Mouse (Mus musculus): ENCODE data around the gene Wdr18.
A peak's percentile ranks its signal among the peaks of the same experiment; 100 is the strongest.

Gene Wdr18

DNA sequence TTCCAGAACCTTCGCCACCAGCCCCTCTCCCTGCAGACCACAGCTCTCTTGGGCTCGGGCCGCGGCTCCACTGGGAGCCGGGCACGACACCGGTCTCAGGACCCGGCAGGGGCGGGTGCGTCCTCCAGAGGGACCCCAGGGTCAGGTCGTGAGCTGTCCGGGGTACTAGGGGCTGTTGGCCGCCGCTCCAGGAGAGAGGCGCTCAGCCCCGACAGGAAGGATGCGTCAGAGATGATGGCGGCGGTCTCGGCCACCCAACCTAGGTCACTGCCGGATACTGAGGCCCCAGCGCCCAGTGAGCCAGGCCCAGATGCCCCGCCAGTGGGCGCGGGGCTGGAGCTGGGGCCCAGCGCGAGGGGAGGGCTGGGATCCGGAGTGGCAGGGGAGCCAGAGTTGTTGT lies 17.4 kb downstream of the Wdr18 start:
- no peak for DNase-seq (ENCODE audit: low read depth)

DNA sequence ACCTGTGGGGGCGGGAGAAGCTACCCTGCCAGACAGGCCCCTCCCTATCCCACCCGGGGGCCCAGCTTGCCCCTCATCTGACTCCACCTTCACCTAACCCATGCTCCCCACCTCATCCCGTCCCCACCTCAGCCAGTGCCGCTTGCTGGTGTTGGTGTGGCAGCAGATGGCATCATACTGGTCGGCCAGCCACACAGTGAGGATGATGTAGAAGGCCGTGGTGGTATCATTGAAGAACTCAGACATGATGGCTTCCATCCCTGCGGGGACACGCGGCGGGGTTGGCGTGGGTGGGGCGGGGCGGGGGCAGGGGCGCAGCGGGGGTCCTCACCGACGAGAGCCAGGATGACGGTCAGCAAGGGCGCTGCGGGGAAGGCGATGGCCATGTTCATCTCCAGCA lies 18.1 kb downstream of the Wdr18 start:
- no peak for DNase-seq (ENCODE audit: low read depth)

DNA sequence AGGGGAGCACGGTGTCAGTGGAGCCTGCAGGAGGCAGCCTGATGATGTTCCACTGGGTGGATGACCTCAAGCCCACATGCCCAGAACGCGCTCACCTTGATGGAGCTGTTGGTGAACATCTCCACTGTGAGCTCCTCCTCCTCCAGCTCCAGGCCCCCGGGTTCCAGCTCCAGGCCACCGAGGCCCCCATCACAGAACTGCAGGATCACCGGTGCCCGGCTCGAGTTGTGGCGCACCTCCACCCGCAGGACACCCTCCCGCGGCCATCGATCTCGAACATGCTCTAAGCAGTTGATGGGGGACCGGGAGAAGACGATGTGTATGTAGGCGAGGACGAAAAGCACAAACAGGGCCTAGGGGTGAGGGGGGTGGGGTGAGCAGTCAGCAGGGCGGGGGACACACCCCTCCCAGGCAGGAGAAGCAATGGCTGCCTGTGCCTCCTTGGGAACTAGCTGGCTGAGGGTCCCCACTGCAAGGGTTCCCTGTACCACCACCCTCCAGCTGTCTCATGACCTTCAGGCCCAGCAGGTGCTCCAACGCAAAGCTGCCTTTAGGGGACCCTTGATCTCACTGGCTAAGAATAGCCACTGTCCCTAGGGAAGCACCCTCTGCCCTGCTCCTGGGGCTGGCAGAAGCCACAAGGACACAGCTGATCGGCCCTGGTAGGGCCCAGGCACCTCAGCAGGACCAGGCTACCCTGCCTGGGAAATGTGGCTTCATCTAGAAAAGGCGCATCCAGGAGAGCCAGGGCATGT lies 19.6 kb downstream of the Wdr18 start:
- no peak for DNase-seq (ENCODE audit: low read depth)

DNA sequence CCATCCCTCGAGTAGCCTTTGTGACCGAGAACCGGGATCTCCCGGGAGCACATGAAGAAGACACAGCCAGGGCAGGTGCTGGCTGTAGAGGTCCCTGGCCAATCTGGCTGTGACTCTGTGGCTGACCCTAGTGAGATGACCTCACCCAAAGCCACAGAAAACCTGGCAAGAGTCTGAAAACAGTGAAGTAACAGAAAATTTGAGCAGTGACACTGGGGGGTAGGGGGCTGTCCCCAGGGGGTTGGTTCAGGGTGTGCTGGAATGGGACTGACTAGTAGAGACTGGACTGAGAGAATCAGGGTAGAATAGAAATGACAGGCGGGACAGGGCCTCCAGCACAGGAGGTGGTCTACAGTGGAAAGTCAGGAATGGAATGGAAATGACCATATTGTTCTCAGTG lies 23.3 kb downstream of the Wdr18 start:
- no peak for DNase-seq (ENCODE audit: low read depth)

DNA sequence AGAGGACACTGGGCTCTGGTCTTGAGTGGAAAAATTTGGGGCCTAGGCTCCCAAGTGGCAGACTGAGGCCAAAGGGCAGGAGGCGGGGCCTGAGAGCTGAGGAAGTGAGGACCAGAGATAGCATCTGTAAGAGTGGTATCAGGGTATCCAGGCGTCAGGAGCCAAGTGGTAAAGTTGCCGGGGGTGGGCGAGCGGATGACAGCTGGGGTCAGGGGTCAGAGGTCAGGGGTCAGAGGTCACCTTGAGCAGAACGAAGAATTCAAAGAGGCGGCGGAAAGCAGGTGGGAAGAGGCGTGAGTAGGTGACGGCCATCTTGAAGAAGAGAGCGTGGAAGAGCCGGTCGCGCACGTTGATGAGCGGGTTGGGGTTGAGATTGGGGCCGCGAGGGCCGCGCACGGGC lies 23.7 kb downstream of the Wdr18 start:
- peak; percentile 66 for DNase-seq (ENCODE audit: low read depth)

DNA sequence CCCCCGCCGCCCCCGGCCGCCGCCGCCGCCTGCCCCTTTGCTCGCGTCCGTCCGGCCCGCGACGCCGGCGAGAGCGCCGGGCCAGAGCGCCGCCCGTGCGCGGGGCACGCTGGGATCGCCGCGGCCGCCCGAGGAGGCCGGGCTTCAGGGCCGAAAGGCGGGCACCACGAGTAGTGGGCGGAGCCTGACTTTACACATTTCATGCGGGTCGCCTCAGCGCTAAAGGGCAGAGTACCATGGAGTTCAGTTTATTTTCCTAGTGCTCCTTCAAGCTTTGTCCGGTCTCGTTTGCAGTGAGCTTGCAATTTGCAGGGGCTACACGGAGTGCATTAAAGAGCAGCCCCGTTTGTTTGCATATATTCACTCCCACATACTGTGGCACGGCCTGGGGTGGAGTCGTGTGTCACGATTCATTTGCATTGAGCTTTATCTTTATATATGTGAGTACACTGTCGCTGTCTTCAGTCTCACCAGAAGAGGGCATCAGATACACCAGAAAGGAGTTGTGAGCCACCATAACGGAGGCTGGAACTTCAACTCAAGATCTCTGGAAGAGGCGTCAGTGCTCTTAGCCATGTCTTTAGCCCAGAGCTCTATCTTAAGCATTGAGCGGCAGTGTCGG lies 24.4 kb downstream of the Wdr18 start, which contains the start of gene Tmem259:
TSS of gene Tmem259 (minus strand) at position 136 of the 622 bp plus-strand sequence.
- peak; percentile 82 for DNase-seq (ENCODE audit: low read depth)

DNA sequence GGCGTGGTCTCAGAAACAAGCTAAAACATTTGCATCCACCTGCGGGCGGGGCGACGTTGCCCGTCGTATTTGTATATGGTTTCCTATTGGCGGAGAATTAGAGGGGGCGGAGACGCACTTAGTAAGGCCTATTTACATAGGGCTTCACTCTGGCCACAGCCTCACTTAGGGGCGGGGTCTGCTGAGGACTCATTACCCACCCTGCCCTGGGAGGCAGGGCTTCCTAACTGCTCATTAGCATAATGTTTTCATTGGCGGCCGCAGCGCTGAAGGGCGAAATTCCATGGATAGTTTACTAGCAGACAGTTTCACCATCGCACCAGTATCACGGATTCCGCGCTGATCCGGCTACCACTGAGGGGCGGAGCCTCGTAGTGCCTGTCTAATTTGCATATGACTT lies 24.9 kb downstream of the Wdr18 start:
- peak; percentile 99 for DNase-seq (ENCODE audit: low read depth)

DNA sequence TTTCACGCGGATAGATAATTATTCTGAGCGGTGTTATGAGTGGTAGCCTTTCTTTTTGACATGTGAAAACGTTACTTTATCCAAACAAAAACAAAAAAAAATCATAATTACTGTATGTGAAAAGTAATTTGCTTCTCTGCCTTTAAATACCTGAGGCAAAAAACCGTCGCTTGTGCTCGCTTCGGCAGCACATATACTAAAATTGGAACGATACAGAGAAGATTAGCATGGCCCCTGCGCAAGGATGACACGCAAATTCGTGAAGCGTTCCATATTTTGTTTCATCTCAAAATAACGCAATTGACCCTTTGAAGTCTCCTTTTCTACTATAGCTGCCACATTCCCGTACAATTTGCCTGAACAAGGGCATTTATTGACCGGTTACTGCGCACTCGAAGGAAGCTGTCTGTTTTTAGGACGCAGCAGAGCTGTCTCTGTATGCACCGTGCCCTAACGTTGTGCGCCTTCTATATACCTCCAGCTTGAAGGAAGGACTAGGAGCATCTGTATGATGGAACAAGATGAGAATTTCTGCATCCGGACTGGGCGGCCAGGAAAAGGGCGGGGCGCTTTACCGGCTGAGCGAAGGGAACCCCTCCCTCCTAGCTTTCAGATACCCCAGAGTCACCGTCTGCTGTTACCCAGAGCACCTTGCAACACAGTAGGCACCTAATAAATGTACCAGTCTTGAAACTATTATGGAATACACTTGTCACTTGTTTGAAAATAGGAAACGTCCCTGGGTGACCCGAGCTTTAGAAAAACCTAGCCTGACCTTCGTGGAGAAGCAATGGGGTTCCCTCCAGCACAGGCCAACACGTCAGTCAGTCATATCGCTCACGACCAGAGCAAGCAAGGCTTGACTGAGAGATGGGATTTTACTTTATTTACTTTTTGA lies 25.6 kb downstream of the Wdr18 start:
- no peak for DNase-seq (ENCODE audit: low read depth)

DNA sequence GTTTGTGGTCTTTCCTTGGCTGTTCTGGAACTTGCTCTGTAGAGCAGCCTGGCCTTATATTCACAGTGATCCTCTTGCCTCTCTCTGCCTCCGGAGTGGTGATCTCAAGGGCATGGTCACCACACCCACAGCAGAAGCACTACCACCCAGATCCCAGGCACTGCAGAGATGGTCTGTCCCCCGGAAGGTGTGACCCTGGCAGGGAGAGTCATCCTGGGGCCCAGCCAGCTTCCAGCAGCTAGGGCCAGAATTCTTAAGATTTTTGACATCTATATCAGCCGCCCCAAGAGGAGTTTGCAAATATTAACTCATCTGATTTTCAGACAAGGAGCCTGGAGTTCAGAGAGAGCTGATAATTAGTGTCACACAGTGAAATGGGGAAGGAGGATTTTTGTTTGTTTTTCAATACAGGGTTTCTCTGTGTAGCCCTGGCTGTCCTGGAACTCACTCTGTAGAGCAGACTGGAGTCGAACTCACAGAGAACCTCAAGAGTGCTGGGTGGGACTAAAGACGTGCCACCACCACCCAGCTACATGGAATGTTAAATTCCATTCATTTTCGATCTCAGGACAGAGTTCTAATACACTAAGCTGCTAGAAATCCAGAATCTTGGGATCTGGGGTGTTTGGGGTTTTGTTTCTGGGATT lies 26.4 kb downstream of the Wdr18 start:
- DNase-seq (ENCODE audit: low read depth): no peak

DNA sequence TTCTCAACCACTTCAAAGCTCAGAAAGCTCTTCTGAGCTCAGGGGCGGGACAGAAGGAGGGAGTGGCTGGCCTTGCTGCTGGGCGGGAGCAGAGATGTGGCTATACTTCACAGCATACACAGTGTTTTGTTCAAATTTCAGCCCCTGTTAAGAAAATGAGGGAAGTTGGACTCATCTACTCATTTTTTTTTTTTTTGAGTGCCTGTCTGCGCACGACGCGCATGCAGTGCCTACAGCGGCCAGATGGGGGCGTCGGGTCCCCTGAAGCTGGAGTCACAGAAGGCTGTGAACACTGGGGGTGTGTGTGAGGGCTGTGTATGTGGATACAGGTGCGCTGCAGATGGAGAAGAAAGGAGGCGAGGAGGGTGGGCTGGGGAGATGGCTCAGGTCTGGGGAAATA lies 27.0 kb downstream of the Wdr18 start:
- peak; percentile 76 for DNase-seq (ENCODE audit: low read depth)

DNA sequence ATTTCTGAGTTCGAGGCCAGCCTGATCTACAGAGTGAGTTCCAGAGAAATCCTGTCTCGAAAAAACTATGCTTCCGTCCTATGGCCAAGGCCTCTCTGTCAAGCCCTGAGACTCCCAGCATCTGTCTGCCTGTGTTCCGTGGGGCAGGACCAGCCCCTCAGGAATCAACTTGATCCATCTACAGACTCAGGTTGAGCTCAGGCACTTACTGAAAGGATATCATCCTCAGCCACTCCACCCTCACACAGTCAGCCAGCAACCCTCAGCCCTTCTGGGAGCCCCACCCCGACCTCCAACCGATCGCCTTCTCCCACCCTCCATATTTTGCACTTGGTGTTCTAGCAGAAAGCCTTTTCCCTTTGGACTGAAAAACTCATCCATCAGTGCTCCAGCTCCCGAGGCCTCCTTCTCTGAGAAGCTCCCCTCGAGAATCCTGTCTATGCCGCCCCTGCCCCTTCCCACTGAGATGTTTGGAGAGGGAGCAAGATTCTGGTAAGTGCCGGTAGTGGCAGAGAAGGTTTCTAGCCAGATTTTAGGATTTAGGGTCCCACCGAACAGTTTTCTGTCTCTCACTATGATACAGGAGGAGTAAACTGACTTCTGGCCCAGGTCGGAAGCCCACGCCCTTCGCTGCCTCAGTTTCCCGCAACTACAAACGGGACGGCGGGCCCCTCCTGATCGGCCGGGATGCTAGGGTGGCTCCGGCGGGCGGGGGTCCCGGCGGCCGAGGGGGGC lies 28.0 kb downstream of the Wdr18 start:
- no peak for DNase-seq (ENCODE audit: low read depth)

DNA sequence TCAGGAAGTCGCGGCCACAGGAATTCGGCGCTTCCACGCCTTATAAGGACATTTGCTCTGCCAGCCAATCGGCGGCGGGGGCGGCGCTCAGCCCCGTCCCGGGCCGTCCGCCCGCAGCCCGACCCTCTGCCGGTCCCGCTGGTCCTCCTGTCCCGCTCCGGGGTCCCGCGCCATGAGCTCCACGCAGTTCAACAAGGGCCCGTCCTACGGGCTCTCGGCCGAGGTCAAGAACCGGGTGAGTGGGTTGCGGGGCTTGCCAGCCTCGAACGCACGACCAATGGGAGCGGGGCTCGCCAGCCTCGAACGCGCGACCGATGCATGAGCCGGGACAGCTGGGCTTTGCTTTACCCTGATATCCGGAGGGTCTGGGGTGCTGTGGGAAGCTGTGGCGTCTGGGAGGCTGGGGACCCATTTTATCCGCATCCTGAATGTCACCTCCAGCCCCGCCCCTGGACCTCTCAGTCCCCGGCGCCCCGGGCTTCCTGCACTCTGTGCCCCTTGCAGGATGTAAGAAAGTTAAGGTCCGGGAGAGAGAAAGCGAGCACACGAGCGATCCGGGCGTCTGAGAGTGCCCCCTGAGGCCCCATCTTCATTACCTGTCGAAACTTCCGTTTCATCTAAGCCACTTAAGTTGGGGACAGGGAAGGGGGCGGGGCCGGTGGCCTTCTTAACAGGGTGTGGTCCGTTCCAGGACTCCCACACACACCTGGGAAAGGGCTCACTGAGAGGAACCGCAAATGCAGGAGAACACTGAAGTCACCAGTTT lies 28.7 kb downstream of the Wdr18 start, which contains the start of gene Cnn2:
TSS of gene Cnn2 (plus strand) at position 79 of the 766 bp plus-strand sequence.
- no peak for DNase-seq (ENCODE audit: low read depth)

DNA sequence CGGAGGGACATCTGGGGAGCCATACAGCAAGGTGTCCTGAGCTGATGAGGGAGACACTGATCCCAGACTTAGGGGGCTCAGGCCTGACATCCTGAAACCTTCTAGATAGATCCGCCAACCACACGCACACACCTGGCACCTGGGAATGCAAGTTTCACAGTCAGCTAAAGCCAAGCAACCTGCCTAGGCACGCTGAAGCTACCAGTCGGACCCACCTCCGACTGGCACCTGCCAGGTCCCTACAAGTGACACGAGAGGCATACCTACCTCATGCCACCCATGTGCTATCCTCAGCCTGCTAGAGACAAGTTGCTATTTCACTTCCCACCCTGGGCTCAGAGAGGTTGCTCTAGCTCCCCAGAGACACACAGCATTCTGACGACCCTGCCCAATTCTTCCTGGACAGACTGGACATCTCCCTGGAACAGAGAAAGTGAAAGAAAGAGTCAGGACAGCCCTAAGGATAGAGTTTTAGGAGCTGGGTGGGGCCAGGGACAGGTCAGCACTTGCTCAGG lies 29.4 kb downstream of the Wdr18 start:
- DNase-seq (ENCODE audit: low read depth): no peak

DNA sequence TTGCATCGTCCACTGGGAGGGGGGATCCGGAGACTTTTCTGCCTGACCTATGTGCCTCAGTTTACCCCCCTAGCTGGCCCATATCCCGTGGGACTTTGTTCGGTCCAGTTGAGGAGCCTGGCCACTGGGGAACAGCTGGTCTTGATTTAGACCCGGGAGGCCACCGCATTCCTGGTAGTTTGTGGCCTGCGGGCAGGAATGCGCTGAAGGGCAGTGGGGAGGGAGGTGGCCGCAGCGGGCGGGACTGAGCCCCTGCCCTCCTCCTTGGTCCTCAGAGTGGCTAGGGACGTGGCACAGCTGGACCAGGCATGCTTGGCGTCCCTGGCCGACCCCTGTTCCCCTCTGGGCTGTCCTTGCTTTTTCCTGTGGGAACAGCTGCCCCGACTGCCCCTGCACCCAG lies 29.9 kb downstream of the Wdr18 start:
- no peak for DNase-seq (ENCODE audit: low read depth)

DNA sequence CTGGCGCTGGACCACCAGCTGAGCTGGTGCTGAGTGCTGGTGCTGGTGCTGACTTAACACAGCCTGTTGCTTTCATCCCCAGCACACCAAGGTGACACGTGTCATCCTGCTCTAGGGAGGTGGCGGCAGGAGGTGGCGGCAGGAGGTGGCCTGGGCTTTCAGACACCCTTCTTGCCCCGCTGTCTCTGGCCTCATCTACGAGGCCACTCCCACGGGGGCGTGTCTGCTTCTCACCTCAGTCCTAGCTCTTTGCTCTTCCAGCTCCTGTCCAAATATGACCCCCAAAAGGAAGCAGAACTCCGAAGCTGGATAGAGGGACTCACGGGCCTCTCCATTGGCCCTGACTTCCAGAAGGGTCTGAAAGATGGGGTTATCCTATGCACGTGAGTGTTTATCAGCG lies 31.1 kb downstream of the Wdr18 start:
- DNase-seq (ENCODE audit: low read depth): no peak

DNA sequence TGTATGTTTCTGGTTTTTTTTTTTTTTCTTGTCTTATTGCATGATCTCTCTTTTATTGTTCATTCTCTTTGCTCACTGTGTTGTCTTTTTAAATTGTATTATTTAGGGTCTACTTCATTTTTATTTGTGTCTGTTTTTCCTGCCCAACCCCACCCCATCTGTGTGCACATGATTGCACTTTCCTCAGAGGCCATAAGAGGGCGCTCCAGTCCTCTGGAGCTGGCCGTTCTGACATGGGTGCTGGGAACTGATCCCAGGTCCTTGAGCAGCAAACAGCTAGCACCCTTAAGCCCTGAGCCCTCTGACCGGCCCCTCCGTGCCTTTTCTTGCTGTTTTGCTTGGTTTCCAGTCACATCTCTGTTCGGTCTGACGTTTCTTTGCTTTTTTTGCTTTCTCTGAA lies 31.6 kb downstream of the Wdr18 start:
- no peak for DNase-seq (ENCODE audit: low read depth)

DNA sequence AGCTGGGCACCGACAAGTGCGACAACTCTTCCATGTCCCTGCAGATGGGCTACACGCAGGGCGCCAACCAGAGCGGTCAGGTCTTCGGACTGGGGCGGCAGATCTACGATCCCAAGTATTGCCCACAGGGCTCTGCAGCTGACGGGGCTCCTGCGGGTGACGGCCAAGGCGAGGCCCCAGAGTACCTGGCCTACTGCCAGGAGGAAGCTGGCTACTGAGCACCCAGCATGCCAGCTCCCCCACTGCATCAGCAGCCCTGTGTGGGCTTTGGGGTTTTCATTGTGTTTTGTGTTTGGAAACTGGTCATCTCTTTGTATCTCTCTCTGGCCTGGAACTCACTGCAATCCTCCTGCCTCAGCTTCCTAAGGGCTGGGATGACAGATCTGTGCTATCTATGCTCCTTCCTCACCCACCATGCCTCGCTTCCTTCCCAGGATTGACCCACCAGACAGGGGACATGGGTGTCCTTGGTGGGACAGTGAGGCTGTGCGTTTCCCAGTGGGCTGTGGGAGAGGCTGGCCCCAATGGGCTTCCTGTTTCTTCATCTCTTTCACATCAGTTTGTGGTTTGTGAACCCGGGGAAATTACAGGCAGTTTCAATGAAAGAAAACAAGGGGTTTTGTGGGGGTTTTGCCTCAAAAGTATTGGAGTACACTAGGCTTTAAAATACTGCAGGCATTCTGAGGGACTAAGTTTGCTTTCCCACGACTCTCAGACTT lies 34.6 kb downstream of the Wdr18 start:
- no peak for DNase-seq (ENCODE audit: low read depth)

DNA sequence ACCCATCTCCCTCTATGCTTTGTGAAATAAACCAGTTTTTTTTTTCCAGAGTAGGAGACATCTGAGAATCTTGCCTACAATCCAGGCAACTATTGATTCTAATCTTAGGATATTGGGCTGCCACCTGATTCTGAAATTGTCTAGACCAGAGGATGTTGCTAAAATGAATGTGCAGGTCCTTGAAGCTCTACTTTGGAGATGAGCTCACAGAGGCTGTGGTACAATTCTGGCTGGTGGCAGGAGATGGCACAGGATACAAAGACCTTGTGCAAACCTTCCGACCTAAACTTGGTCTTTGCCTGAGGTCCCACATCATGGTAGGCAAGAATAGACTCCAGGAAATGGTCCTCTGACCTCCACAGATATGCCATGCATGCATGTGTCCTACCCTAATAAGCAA lies 35.7 kb downstream of the Wdr18 start:
- no peak for DNase-seq (ENCODE audit: low read depth)

DNA sequence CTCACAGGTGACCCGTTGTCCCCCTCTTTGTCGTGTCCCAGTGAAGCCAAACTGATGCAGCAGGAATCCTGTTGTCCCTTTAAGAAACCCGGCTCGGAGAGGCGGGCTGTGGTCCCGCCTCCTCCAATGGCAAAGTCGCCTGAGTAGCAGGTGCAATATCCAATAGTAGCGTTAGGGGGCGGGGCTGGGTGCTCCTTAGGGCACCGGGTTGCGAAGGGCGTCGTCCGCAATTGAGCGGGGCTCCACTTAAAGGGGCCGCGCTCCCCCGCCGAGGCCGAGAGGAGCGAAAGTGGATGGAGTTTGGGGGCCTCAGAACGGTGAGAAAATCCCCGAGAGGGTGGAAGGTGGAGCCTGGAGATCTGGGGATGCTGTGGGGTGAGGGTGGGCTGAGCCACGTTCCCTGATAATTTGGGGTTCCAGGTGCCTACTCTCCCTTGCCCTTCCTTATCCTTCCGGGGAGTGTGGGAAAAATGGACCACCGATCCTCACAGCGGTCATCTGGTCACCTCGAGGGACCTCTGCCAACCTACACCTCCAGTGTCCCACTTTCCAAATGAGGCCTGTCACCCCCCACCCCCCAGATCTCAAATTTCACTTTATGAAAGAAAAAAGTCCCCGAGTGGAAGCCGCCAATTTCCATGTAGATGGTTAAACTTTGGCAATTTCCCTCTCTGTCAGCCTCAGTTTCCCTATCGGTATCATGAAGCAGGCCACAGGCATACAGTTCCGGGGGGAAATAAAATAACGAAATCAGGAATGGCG lies 36.5 kb downstream of the Wdr18 start, which contains the start of gene Abca7:
TSS of gene Abca7 (plus strand) at position 223 of the 762 bp plus-strand sequence.
- peak; percentile 96 for DNase-seq (ENCODE audit: low read depth)

All from c-Kit-positive CD71-positive TER-119-negative erythroid progenitor cells, embryonic 14.5 days (primary cell).